Mouse (Mus musculus) midbrain, embryonic 12.5 days (tissue): Measurements from ENCODE around the gene Mier2. TPM values are rescaled to one million over a fixed set of nuclear protein-coding genes. Genes with fewer than 3 reads are reported as not detected.
A peak's percentile ranks its signal among the peaks of the same experiment; 100 is the strongest.

ENCODE experiments used
- ATAC-seq: fragments of 200-750 bp; cut with Nextera tagmentation; 2 replicates; pipeline ENCODE4 v1.8.0; 2017; ENCODE audit warnings: low read depth, moderate TSS enrichment, moderate library complexity; ENCODE audit not compliant: low FRiP score
- H3K27ac ChIP-seq: fragments of 300-500 bp; sonication (generic); replicated peaks from 2 replicates; pipeline ENCODE4 v1.5.1; 2016; ENCODE audit warnings: mild to moderate bottlenecking
- H3K27me3 ChIP-seq: fragments of 300-500 bp; sonication (generic); 2 replicates; pipeline ENCODE4 v1.6.1; 2016; ENCODE audit warnings: mild to moderate bottlenecking
- H3K36me3 ChIP-seq: fragments of 300-500 bp; sonication (generic); 2 replicates; pipeline ENCODE4 v1.6.1; 2016
- H3K4me1 ChIP-seq: fragments of 300-500 bp; sonication (generic); 2 replicates; pipeline ENCODE4 v1.6.1; 2016
- H3K4me2 ChIP-seq: fragments of 300-500 bp; sonication (generic); replicated peaks from 2 replicates; pipeline ENCODE4 v1.6.1; 2016; ENCODE audit warnings: mild to moderate bottlenecking, moderate library complexity
- H3K4me3 ChIP-seq: fragments of 300-500 bp; sonication (generic); 2 replicates; pipeline ENCODE4 v1.5.1; 2016; ENCODE audit warnings: mild to moderate bottlenecking
- H3K9ac ChIP-seq: fragments of 300-500 bp; sonication (generic); replicated peaks from 2 replicates; pipeline ENCODE4 v1.6.1; 2016; ENCODE audit warnings: mild to moderate bottlenecking, moderate library complexity
- H3K9me3 ChIP-seq: fragments of 300-500 bp; sonication (generic); 2 replicates; pipeline ENCODE4 v1.6.1; 2016; ENCODE audit warnings: mild to moderate bottlenecking
- WGBS: fragments of 180-500 bp; shearing (Covaris S2); methylation state at CpG from one replicate; pipeline ENCODE4 v1.1.7; 2016; 5-methylcytosine and 5-hydroxymethylcytosine counted together
- microRNA-seq: library from miRNA; unstranded; fragments of <30 nt; microRNA quantifications from one replicate; pipeline ENCODE4, GENCODE M21; 2017
- polyA plus RNA-seq: library from polyadenylated mRNA; unstranded; fragments of >200 nt; fragmentation: Nextera tagmentation; extraction: Ambion mirVana; gene quantifications from 2 replicates; pipeline ENCODE4 v1.2.1, GENCODE M21; 2016

The Mier2 gene
- polyA plus RNA-seq, 1 experiment from 2014 or later, result 62.5 TPM

DNA sequence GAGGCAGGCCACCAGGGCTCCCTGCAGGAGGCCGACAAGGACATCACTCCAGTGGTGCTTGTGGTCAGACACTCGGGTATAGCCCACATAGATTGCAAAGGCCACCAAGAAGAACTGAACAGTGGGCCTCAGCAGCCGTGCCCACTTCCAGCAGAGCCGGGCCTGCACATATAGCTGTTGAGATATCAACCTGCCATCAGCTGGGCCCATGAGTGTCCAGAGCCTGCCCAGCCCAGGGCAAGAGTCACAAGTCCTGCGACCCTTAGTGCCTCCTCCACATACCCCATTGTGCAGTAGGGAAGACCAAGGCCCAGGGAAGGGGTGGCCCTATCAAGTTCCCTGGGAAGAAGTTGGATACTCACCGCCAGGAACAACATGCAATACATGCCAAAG lies 27.6 kb downstream of the Mier2 start:
- no peak for ATAC-seq

DNA sequence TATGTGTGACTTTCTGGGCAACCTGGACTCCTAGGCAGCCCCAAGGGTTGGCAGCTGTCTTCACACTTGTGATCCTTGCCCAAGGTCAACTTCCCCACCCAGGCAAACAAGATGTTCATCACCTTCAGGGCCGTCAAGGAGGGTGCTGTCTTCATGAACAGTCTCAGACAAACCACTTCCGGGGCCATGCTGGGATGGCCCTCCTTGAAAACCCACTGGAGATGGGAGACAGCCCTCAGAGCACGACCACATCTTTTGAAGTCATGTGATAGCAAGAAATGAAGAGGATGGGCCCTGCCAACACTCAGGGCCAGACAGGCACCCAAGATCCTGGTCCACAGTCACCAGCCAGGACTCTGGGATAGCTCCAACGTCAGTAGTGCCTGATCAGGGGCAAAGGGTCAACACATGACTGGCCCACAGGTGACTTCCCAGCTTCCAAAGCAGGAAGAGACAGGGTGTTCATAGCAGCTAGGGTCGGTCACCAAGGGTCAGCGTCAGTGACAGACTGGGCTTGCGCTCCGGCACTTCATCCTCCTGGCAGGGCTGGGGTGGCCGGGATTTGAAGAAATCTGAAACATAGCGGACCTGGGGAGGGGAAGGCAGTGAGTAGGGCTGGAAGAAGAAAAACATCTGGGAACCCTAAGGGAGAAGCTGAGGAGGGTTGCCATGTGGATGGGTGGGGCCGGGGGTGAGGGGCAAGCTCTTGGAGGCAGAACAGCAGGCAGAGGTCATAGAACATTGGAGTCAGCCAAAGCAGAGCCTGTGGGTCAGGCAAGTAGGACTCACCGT lies 28.1 kb downstream of the Mier2 start:
- no peak for ATAC-seq
- Histone ChIP-seq H3K4me3 (no peak overlapping the region), H3K36me3 (no peaks in the 10 kb centered on the region), H3K27ac (no peak overlapping the region), H3K4me2 (no peak overlapping the region), H3K9me3 (no peaks in the 10 kb centered on the region), H3K27me3 (no peaks in the 10 kb centered on the region), H3K4me1 (no peaks in the 10 kb centered on the region), H3K9ac (no peak overlapping the region)
- 89% methylated on average over 12 of the region's 12 CpGs for WGBS

More for the DNA sequence above, 27.6 kb downstream of the Mier2 start:
- no peak overlapping the region for H3K4me3 ChIP-seq
- no peaks in the 10 kb centered on the region for H3K9me3 ChIP-seq
- no peak overlapping the region for H3K27ac ChIP-seq
- H3K27me3 ChIP-seq, result 0 out of 2 replicates have a peak, but pooled peaks cover 3% of the 10 kb centered on the region
- no peaks in the 10 kb centered on the region for H3K36me3 ChIP-seq
- no peak overlapping the region for H3K9ac ChIP-seq
- H3K4me1 ChIP-seq, result no peaks in the 10 kb centered on the region
- 91% methylated on average over 6 of the region's 6 CpGs for WGBS
- no peak overlapping the region for H3K4me2 ChIP-seq

DNA sequence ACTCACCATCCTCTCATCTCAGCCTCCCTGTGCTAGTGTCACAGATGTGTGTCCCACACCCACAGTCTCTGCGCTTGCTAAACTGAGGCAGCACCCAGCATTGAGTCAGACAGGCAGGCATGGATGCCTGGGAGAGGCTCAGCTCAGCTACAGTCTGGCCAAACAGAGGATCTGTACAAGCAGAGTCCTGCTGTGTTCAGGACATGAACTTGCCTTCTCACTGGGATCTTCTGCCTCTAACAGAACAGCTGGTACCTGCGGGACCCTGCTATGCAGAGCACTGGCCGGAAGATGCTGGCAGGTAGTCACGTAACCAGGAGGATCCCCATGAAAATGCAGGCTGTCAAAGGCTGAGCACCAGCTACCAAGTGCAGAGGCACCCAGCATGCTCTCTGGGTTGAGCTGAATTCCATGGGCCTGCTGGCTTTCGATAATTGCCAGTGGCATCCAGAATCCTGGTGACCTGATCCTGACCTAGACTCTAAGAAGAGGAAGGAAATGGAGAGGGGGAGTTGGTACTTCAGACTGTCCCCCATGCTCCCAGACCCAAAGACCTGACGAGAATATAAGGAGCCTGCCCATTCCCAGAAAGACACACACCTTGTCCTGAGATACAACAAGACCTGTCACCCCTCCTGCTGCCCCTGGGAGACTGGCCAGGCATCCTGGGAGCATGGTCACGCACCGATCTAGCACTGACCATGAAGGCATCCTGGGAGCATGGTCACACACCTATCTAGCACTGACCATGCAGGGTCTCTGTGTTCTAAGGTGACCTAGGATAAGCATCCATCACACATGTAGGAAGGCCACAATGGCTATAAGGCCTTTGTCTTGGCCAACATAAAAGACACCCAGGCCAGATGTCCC lies 29.3 kb downstream of the Mier2 start:
- Histone ChIP-seq H3K36me3 (no peaks in the 10 kb centered on the region), H3K27ac (no peak overlapping the region), H3K4me3 (no peak overlapping the region), H3K9ac (no peak overlapping the region), H3K27me3 (no peaks in the 10 kb centered on the region), H3K4me1 (no peaks in the 10 kb centered on the region), H3K4me2 (no peak overlapping the region), H3K9me3 (no peaks in the 10 kb centered on the region)
- WGBS, result 90% methylated on average over 8 of the region's 8 CpGs
- ATAC-seq, result no peak

DNA sequence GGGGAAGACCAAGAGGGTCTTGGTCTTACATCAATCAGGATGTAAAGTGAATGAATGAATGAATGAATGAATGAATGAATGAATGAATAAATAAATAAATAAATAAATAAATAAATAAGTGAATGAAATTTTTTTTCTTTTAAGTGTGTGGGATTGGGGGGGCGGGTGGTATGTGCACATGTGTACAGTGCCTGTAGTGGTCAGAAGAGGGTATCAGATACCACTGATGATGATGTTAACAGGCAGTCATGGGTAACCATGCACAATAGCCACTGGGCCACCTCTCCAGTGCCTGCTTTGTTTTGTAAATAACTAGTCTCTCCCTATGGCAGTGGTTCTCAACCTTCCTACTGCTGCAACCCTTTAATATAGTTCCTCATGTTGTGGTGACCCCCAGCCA lies 30.6 kb downstream of the Mier2 start:
- Histone ChIP-seq H3K27me3 (no peaks in the 10 kb centered on the region), H3K9ac (no peak overlapping the region), H3K4me1 (no peaks in the 10 kb centered on the region), H3K4me3 (no peak overlapping the region), H3K4me2 (no peak overlapping the region), H3K9me3 (no peaks in the 10 kb centered on the region), H3K36me3 (no peaks in the 10 kb centered on the region), H3K27ac (no peak overlapping the region)
- 64% methylated on average over 1 of the region's 1 CpGs for WGBS
- peak; percentile 52; the same call in 1 of the 2 replicates for ATAC-seq

DNA sequence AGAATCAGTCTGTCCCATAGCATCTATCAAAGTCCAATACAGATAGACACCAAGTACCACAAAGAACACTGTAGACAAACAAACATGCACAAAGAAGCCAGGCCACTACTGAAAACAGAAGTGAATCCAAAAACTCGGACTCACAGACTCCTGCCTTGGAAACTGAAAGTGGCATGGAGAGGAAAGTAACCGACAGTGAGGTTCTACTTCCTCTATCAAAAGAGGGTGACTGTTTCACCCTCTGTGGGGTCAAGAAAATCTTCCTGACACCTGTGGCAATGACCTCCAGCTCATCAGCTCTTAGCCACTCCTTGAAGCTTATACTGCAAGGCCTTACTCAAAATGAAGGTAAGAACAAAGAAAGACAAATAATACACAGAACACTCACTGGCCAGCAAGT lies 48.3 kb downstream of the Mier2 start:
- H3K4me1 ChIP-seq, result no peaks in the 10 kb centered on the region
- 87% methylated on average over 2 of the region's 2 CpGs for WGBS

DNA sequence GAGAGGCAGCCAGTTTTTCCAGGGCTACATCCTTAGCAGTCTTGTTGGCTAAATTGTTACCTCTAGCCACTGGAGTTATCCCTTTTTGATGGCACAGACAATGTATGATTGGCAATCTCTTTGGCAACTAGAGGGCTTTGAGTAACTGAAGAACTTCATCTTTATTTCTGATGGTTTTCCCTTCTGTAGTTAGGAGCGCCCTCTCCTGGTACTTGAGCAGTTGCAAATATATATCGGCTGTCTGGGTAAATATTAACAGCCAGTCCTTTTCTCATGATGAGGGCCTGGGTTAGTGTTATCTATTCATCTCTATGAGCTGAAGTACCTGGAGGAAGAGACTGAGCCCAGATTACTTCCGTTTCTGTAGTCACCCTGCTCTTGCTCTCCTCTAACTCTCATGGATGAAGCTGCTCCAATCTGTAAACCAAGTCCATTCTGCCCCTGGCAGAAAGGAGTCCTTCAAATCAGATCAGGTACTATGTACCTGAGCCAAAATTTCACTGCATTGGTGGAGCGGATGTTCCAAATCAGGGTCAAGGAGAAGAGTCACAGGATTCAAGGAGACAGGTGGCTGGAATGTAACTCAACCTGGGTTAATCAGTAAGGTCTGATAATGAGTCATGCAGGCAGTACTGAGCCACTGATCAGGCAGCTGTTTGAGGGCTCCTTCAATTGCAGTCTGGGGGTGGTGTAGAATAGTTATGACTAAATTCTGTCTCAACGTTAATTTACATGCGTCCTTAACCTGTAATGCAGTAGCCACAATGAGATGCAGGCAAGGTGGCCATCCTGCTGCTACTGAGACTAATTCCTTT lies 52.0 kb downstream of the Mier2 start:
- H3K4me3 ChIP-seq, result no peak overlapping the region
- H3K27ac ChIP-seq, result no peak overlapping the region
- H3K9ac ChIP-seq, result no peak overlapping the region
- H3K4me2 ChIP-seq, result no peak overlapping the region
- H3K36me3 ChIP-seq, result no peaks in the 10 kb centered on the region
- H3K27me3 ChIP-seq, result no peaks in the 10 kb centered on the region
- no peak for ATAC-seq
- no peaks in the 10 kb centered on the region for H3K4me1 ChIP-seq
- 66% methylated on average over 6 of the region's 6 CpGs for WGBS
- H3K9me3 ChIP-seq, result no peaks in the 10 kb centered on the region

More for the DNA sequence above, 48.3 kb downstream of the Mier2 start:
- H3K9ac ChIP-seq, result no peak overlapping the region
- ATAC-seq, result no peak
- no peaks in the 10 kb centered on the region for H3K9me3 ChIP-seq
- H3K27me3 ChIP-seq, result no peaks in the 10 kb centered on the region
- H3K4me2 ChIP-seq, result no peak overlapping the region
- H3K36me3 ChIP-seq, result no peaks in the 10 kb centered on the region
- H3K27ac ChIP-seq, result no peak overlapping the region
- no peak overlapping the region for H3K4me3 ChIP-seq

DNA sequence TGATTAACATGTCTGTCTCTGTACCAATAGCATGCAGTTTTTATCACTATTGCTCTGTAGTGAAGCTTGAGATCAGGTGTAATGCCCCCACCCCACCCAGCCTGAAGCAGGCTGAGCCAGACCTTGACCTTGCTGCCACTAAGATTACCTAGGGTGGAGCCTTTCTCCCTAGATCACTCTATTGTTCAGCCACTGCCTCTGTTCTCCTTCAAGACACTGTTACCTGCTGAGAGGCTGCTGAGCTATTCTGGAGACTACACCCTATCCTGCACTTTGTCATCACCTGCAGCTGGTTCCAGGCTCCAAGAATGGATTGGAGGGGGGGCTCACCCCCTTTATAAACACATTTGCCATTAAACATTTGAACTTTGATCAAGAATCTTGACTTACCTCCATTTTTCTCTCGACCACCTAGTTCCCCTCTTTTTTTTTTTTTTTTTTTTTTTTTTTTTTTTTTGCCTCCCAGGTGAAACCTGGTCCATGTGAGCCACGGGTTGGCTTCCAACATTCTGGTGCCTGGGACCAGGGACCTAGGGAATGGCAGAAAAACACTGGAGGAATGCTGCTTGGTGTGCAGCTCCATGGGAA lies 58.2 kb downstream of the Mier2 start:
- WGBS, result 59% methylated on average over 2 of the region's 2 CpGs
- H3K36me3 ChIP-seq, result no peaks in the 10 kb centered on the region
- no peaks in the 10 kb centered on the region for H3K4me1 ChIP-seq
- H3K4me2 ChIP-seq, result no peak overlapping the region
- H3K9me3 ChIP-seq, result no peaks in the 10 kb centered on the region
- no peak overlapping the region for H3K27ac ChIP-seq
- no peak overlapping the region for H3K9ac ChIP-seq
- no peaks in the 10 kb centered on the region for H3K27me3 ChIP-seq
- no peak overlapping the region for H3K4me3 ChIP-seq
- ATAC-seq, result no peak

DNA sequence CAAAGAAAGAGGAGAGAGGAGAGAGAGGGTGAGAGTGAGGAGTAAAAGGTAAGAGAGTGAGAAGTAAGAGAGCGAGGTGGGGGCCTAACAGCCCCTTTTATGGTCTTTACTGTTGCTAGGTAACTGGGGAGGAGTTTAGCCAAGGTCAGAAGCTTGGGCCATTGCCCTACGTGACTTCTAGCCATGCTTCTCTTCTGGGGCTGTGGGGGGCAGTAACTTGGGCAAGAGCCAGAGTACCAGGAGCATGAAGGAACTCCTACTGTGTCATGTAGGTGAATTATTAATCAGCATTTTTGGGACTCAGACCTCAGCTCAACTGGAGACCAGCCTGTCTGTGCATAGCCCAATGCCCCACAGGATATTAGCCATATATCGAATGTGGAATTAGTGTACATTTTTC lies 59.1 kb downstream of the Mier2 start:
- H3K27me3 ChIP-seq, result no peaks in the 10 kb centered on the region
- no peak overlapping the region for H3K4me2 ChIP-seq
- 70% methylated on average over 3 of the region's 3 CpGs for WGBS

More for the DNA sequence above, 59.1 kb downstream of the Mier2 start:
- Histone ChIP-seq H3K4me3 (no peak overlapping the region), H3K27ac (no peak overlapping the region), H3K36me3 (no peaks in the 10 kb centered on the region), H3K9ac (no peak overlapping the region), H3K4me1 (no peaks in the 10 kb centered on the region), H3K9me3 (no peaks in the 10 kb centered on the region)
- ATAC-seq, result no peak

Small RNA genes within 50 kb of the gene (microRNA-seq; reads per million reads assigned to microRNA genes)
- not detected for gene Mir6909

Other genes starting within 250 kb of the Mier2 start
- not detected in 2 replicates for gene Vmn2r82, start 198.7 kb downstream of the Mier2 start, polyA plus RNA-seq
- 0.07 TPM in 1 of 2 replicates, not detected in the other for gene Vmn2r83, start 86.5 kb downstream of the Mier2 start, polyA plus RNA-seq
- gene Plpp2, start 21.4 kb downstream of the Mier2 start, polyA plus RNA-seq, result 10.9 and 11.0 TPM in 2 replicates
- gene Theg, start 32.1 kb upstream of the Mier2 start, polyA plus RNA-seq, result not detected in 2 replicates
- 0.04 and 0.08 TPM in 2 replicates for gene C2cd4c, start 58.8 kb upstream of the Mier2 start, polyA plus RNA-seq
- gene Shc2, start 82.7 kb upstream of the Mier2 start, polyA plus RNA-seq, result 22.8 and 23.3 TPM in 2 replicates
- gene Odf3l2, start 90.5 kb upstream of the Mier2 start, polyA plus RNA-seq, result not detected in 2 replicates
- gene Madcam1, start 109.4 kb upstream of the Mier2 start, polyA plus RNA-seq, result 0.60 and 1.7 TPM in 2 replicates
- gene Tpgs1, start 114.2 kb upstream of the Mier2 start, polyA plus RNA-seq, result 62.4 and 72.3 TPM in 2 replicates
- 139 and 156 TPM in 2 replicates for gene Cdc34, start 127.0 kb upstream of the Mier2 start, polyA plus RNA-seq
- 1.4 TPM in 2 replicates for gene Gzmm, start 133.8 kb upstream of the Mier2 start, polyA plus RNA-seq
- 540 and 588 TPM in 2 replicates for gene Bsg, start 149.3 kb upstream of the Mier2 start, polyA plus RNA-seq
- gene Hcn2, start 161.4 kb upstream of the Mier2 start, polyA plus RNA-seq, result 0.18 and 0.25 TPM in 2 replicates
- gene Polrmt, start 191.4 kb upstream of the Mier2 start, polyA plus RNA-seq, result 45.3 and 46.3 TPM in 2 replicates
- gene Fgf22, start 199.9 kb upstream of the Mier2 start, polyA plus RNA-seq, result 0.48 and 0.55 TPM in 2 replicates
- 98.8 and 104 TPM in 2 replicates for gene Rnf126, start 211.8 kb upstream of the Mier2 start, polyA plus RNA-seq
- 1.0 and 1.6 TPM in 2 replicates for gene Fstl3, start 222.1 kb upstream of the Mier2 start, polyA plus RNA-seq
- 0.27 TPM in 1 of 2 replicates, not detected in the other for gene Prss57, start 235.8 kb upstream of the Mier2 start, polyA plus RNA-seq
- 198 and 204 TPM in 2 replicates for gene Palm, start 238.4 kb upstream of the Mier2 start, polyA plus RNA-seq